Mouse (Mus musculus) testis, adult 2 months (tissue): Measurements from ENCODE around the gene Atf6.

Experiments
- CTCF ChIP-seq: fragments of 200-500 bp; IDR thresholded peaks from 2 replicates; pipeline ENCODE4 v1.5.1; 2012; ENCODE audit warnings: low read depth, mild to moderate bottlenecking, inconsistent platforms, low read length, moderate library complexity; ENCODE audit not compliant: control insufficient read depth, insufficient read depth, insufficient replicate concordance
- POLR2A ChIP-seq: fragments of 200-500 bp; IDR thresholded peaks from 2 replicates; pipeline ENCODE4 v1.6.1; 2012; ENCODE audit warnings: low read depth, mild to moderate bottlenecking, inconsistent platforms, low read length, moderate library complexity; ENCODE audit not compliant: control insufficient read depth

GRCm38 (mm10) chr1:170911907-170912660 is 44.5 kb upstream of the Atf6 start:
- TF ChIP-seq CTCF (no peak), POLR2A (no peak)
